Mouse (Mus musculus): ENCODE results near the gene Rps6ka5. TPM values are rescaled to one million over a fixed set of nuclear protein-coding genes. Genes with fewer than 3 reads are reported as not detected.

Gene Rps6ka5
- polyA plus RNA-seq, 1 experiment from 2014 or later: 6.1 TPM

- Histone ChIP-seq H3K27me3 (no peaks in the 10 kb centered on the region), H3K9me3 (no peaks in the 10 kb centered on the region), H3K4me1 (no peaks in the 10 kb centered on the region), H3K4me2 (no peak overlapping the region), H3K36me3 (peaks cover 7% of the 10 kb centered on the region; the same call in 1 of the 2 replicates), H3K27ac (no peak overlapping the region), H3K9ac (no peak overlapping the region), H3K4me3 (no peak overlapping the region)
- ATAC-seq (ENCODE audit: insufficient number of reproducible peaks, insufficient read depth, low FRiP score, low TSS enrichment, low read depth): no peak
- 58% methylated on average over 2 of the region's 2 CpGs for WGBS
Measured at GRCm38 (mm10) chr12:100578291-100578690, 148.5 kb downstream of the Rps6ka5 start.

GRCm38 (mm10) chr12:100575739-100576138 is 151.0 kb downstream of the Rps6ka5 start:
- peaks cover 10% of the 10 kb centered on the region; the same call in 1 of the 2 replicates for H3K36me3 ChIP-seq
- H3K4me1 ChIP-seq: no peaks in the 10 kb centered on the region
- H3K27me3 ChIP-seq: no peaks in the 10 kb centered on the region
- no peak for ATAC-seq (ENCODE audit: insufficient number of reproducible peaks, insufficient read depth, low FRiP score, low TSS enrichment, low read depth)
- H3K4me3 ChIP-seq: no peak overlapping the region
- H3K4me2 ChIP-seq: no peak overlapping the region
- H3K9me3 ChIP-seq: no peaks in the 10 kb centered on the region
- H3K9ac ChIP-seq: no peak overlapping the region
- 79% methylated on average over 3 of the region's 3 CpGs for WGBS
- no peak overlapping the region for H3K27ac ChIP-seq

GRCm38 (mm10) chr12:100570522-100571072 is 156.2 kb downstream of the Rps6ka5 start:
- Histone ChIP-seq H3K36me3 (peaks cover 10% of the 10 kb centered on the region; the same call in 1 of the 2 replicates), H3K27me3 (no peaks in the 10 kb centered on the region), H3K4me1 (no peaks in the 10 kb centered on the region), H3K4me3 (no peak overlapping the region), H3K27ac (no peak overlapping the region), H3K9ac (no peak overlapping the region), H3K9me3 (no peaks in the 10 kb centered on the region), H3K4me2 (no peak overlapping the region)
- 79% methylated on average over 12 of the region's 12 CpGs for WGBS
- ATAC-seq (ENCODE audit: insufficient number of reproducible peaks, insufficient read depth, low FRiP score, low TSS enrichment, low read depth): no peak

GRCm38 (mm10) chr12:100568831-100569230 is 158.0 kb downstream of the Rps6ka5 start:
- no peak overlapping the region for H3K9ac ChIP-seq
- no peak overlapping the region for H3K27ac ChIP-seq
- ATAC-seq (ENCODE audit: insufficient number of reproducible peaks, insufficient read depth, low FRiP score, low TSS enrichment, low read depth): no peak
- no peak overlapping the region for H3K4me3 ChIP-seq
- H3K9me3 ChIP-seq: no peaks in the 10 kb centered on the region
- no peaks in the 10 kb centered on the region for H3K27me3 ChIP-seq
- no peaks in the 10 kb centered on the region for H3K4me1 ChIP-seq
- H3K36me3 ChIP-seq: peaks cover 6% of the 10 kb centered on the region; the same call in 1 of the 2 replicates
- no peak overlapping the region for H3K4me2 ChIP-seq
- 86% methylated on average over 7 of the region's 7 CpGs for WGBS

- no peaks in the 10 kb centered on the region for H3K27me3 ChIP-seq
- H3K4me2 ChIP-seq: no peak overlapping the region
- H3K4me3 ChIP-seq: no peak overlapping the region
- H3K9ac ChIP-seq: no peak overlapping the region
- no peak for ATAC-seq (ENCODE audit: insufficient number of reproducible peaks, insufficient read depth, low FRiP score, low TSS enrichment, low read depth)
- peaks cover 10% of the 10 kb centered on the region for H3K36me3 ChIP-seq
- WGBS: 75% methylated on average over 6 of the region's 6 CpGs
- H3K4me1 ChIP-seq: no peaks in the 10 kb centered on the region
- H3K9me3 ChIP-seq: no peaks in the 10 kb centered on the region
- no peak overlapping the region for H3K27ac ChIP-seq
Measured at GRCm38 (mm10) chr12:100568105-100568504, 158.7 kb downstream of the Rps6ka5 start.

- Histone ChIP-seq H3K4me3 (no peak overlapping the region), H3K27ac (no peak overlapping the region), H3K27me3 (no peaks in the 10 kb centered on the region), H3K9ac (no peak overlapping the region), H3K9me3 (no peaks in the 10 kb centered on the region), H3K4me2 (no peak overlapping the region), H3K36me3 (peaks cover 15% of the 10 kb centered on the region), H3K4me1 (no peaks in the 10 kb centered on the region)
- WGBS: 76% methylated on average over 3 of the region's 3 CpGs
- no peak for ATAC-seq (ENCODE audit: insufficient number of reproducible peaks, insufficient read depth, low FRiP score, low TSS enrichment, low read depth)
Measured at GRCm38 (mm10) chr12:100567627-100568026, 159.2 kb downstream of the Rps6ka5 start.

- Histone ChIP-seq H3K4me1 (no peaks in the 10 kb centered on the region), H3K9ac (no peak overlapping the region), H3K4me2 (no peak overlapping the region), H3K4me3 (no peak overlapping the region), H3K27ac (no peak overlapping the region), H3K36me3 (peaks cover 16% of the 10 kb centered on the region), H3K27me3 (no peaks in the 10 kb centered on the region), H3K9me3 (no peaks in the 10 kb centered on the region)
- ATAC-seq (ENCODE audit: insufficient number of reproducible peaks, insufficient read depth, low FRiP score, low TSS enrichment, low read depth): no peak
- WGBS: 84% methylated on average over 6 of the region's 6 CpGs
Measured at GRCm38 (mm10) chr12:100553675-100554074, 173.1 kb downstream of the Rps6ka5 start.

- Histone ChIP-seq H3K4me2 (no peak overlapping the region), H3K27me3 (no peaks in the 10 kb centered on the region)
Measured at GRCm38 (mm10) chr12:100551972-100552371, 174.8 kb downstream of the Rps6ka5 start.

GRCm38 (mm10) chr12:100544194-100544567 is 182.6 kb downstream of the Rps6ka5 start:
- Histone ChIP-seq H3K9me3 (no peaks in the 10 kb centered on the region), H3K27me3 (no peaks in the 10 kb centered on the region), H3K9ac (no peak overlapping the region), H3K4me3 (no peak overlapping the region), H3K27ac (no peak overlapping the region), H3K4me2 (no peak overlapping the region), H3K36me3 (no peaks in the 10 kb centered on the region; the same call in 1 of the 2 replicates), H3K4me1 (no peaks in the 10 kb centered on the region)
- no peak for ATAC-seq (ENCODE audit: insufficient number of reproducible peaks, insufficient read depth, low FRiP score, low TSS enrichment, low read depth)
- 59% methylated on average over 4 of the region's 4 CpGs for WGBS

More at GRCm38 (mm10) chr12:100551972-100552371, 174.8 kb downstream of the Rps6ka5 start:
- H3K9ac ChIP-seq: no peak overlapping the region
- ATAC-seq (ENCODE audit: insufficient number of reproducible peaks, insufficient read depth, low FRiP score, low TSS enrichment, low read depth): no peak
- H3K9me3 ChIP-seq: no peaks in the 10 kb centered on the region
- peaks cover 13% of the 10 kb centered on the region for H3K36me3 ChIP-seq
- WGBS: 87% methylated on average over 1 of the region's 1 CpGs
- H3K27ac ChIP-seq: no peak overlapping the region
- no peak overlapping the region for H3K4me3 ChIP-seq
- no peaks in the 10 kb centered on the region for H3K4me1 ChIP-seq

GRCm38 (mm10) chr12:100543437-100544193 is 183.2 kb downstream of the Rps6ka5 start:
- WGBS: 80% methylated on average over 6 of the region's 6 CpGs
- Histone ChIP-seq H3K27me3 (no peaks in the 10 kb centered on the region), H3K9me3 (no peaks in the 10 kb centered on the region), H3K27ac (no peak overlapping the region), H3K9ac (no peak overlapping the region), H3K4me3 (no peak overlapping the region), H3K4me1 (no peaks in the 10 kb centered on the region), H3K36me3 (no peaks in the 10 kb centered on the region), H3K4me2 (no peak overlapping the region)
- no peak for ATAC-seq (ENCODE audit: insufficient number of reproducible peaks, insufficient read depth, low FRiP score, low TSS enrichment, low read depth)

- Histone ChIP-seq H3K27ac (no peak overlapping the region), H3K27me3 (no peaks in the 10 kb centered on the region), H3K4me3 (no peak overlapping the region), H3K9me3 (no peaks in the 10 kb centered on the region), H3K4me2 (no peak overlapping the region), H3K4me1 (no peaks in the 10 kb centered on the region), H3K36me3 (no peaks in the 10 kb centered on the region), H3K9ac (no peak overlapping the region)
- no peak for ATAC-seq (ENCODE audit: insufficient number of reproducible peaks, insufficient read depth, low FRiP score, low TSS enrichment, low read depth)
- WGBS: 83% methylated on average over 6 of the region's 6 CpGs
Measured at GRCm38 (mm10) chr12:100542494-100542893, 184.3 kb downstream of the Rps6ka5 start.

- no peak for ATAC-seq (ENCODE audit: insufficient number of reproducible peaks, insufficient read depth, low FRiP score, low TSS enrichment, low read depth)
- Histone ChIP-seq H3K27me3 (no peaks in the 10 kb centered on the region), H3K27ac (no peak overlapping the region), H3K9ac (no peak overlapping the region), H3K36me3 (no peaks in the 10 kb centered on the region), H3K4me2 (no peak overlapping the region), H3K9me3 (no peaks in the 10 kb centered on the region), H3K4me1 (no peaks in the 10 kb centered on the region), H3K4me3 (no peak overlapping the region)
- 34% methylated on average over 3 of the region's 3 CpGs for WGBS
Measured at GRCm38 (mm10) chr12:100542076-100542475, 184.7 kb downstream of the Rps6ka5 start.

All from embryonic facial prominence, embryonic 13.5 days (tissue).